Mouse (Mus musculus) left cerebral cortex, adult 2 months (tissue): ENCODE measurements at regions not wholly inside any gene's neighbourhood (a gene's known extent, or its start where the extent isn't known, plus 50 kb on each side); places are given as distances from the start of the nearest gene placed in this dataset.

ENCODE experiments used
- DNase-seq, 2 experiments: peaks; one replicate each; pipeline ENCODE4 v3.0.0; 2021 to 2022; ENCODE audit warnings: low spot score in 2 of 2, mixed read lengths in 1 of 2; ENCODE audit errors: extremely low spot score in 1 of 2
- H3K27ac ChIP-seq: fragments of 200-600 bp; 2 replicates; pipeline ENCODE4 v1.8.1; 2022
- H3K4me3 ChIP-seq: fragments of 200-600 bp; 2 replicates; pipeline ENCODE4 v1.8.1; 2022
- CTCF ChIP-seq: fragments of 200-600 bp; IDR thresholded peaks from 2 replicates; pipeline ENCODE4 v1.8.1; 2022; ENCODE audit warnings: antibody characterized with exemption, mild to moderate bottlenecking, moderate library complexity
- intact Hi-C: fragments of 180-260 bp; cut with DNase I; formaldehyde crosslinking; loops from one replicate; pipeline ENCODE4 v1.15.1; 2025

DNA sequence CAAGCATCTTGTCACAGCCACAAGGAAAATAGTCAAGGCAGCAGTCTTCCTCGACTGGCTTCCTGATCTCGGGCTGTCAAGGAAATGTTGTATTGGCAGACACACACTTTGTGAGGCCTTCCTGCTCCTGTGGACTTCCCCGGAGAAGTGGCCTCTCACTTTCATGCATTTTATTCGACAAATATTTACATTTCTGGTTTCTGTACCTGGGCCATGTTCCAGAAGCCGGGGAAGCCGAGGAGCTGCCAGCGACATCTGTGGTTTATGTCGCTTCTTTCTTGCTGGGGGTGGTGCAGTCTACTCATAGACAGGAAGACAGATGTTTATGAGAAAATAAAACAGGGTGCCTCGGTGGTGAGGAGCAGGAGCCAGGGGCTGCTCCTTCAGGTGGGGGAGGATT lies 372.5 kb upstream of the Kcnab2 start:
- no peak for TF ChIP-seq CTCF
- Histone ChIP-seq H3K27ac (no peak overlapping the region), H3K4me3 (no peak overlapping the region)
- no peak for DNase-seq
- intact Hi-C loops = no loop called here

DNA sequence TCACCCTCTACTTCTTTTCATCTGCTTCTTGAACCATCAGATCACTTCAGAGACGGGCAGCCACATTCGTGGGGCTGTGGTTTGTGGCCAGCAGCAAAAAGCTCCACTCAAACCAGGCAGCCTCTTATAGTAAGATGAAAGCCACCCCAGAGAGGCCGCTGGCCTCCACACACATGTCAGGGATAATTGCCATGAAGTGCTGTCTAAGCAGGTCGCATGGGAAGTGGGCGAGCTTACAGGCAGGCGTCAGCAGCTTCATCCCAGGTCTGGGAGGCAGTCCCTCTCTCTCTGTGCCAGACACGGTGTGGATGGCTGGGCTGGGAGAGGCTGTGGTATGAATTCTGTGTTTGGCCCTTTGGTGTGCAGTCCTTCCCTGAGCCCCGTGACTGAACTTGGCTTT lies 358.4 kb upstream of the Kcnab2 start:
- DNase-seq = no peak
- intact Hi-C loops = no loop called here
- no peak overlapping the region for H3K4me3 ChIP-seq
- H3K27ac ChIP-seq = no peak overlapping the region
- TF ChIP-seq CTCF = no peak

DNA sequence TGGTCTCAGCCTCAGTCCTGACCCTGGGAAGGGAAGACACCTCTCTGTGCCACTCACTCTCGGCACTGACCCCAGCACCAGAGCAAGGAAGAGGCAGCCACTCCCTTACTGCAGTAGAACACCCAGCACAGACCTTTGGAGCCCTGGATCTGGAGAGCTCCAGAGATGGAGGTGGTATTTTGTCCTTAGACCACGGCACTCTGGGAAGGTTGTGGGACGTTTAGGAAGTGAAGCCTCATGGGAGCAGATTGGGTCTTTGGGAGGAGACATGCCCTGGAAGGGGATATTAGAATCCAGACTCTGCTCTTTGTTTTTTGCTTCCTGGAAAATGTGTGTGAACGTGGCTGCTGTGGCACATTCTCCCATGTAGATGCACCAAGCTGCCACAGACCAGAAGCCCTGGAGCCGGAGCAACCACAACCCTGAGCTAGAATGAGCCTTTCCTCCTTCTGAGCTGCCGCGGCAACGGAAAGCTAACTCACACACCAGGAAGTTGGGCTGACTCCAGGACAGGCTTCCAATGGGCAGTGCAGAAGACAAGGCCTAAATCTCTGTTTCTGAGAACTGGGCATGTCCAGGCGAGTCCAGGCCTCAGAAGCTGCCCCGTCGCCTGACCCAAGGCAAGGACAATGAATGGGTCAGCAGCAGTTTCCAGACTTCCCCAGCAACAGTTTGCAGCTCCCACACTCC lies 356.9 kb upstream of the Kcnab2 start:
- intact Hi-C loops = no loop called here
- Histone ChIP-seq H3K27ac (no peak overlapping the region), H3K4me3 (no peak overlapping the region)
- no peak for TF ChIP-seq CTCF
- no peak for DNase-seq

DNA sequence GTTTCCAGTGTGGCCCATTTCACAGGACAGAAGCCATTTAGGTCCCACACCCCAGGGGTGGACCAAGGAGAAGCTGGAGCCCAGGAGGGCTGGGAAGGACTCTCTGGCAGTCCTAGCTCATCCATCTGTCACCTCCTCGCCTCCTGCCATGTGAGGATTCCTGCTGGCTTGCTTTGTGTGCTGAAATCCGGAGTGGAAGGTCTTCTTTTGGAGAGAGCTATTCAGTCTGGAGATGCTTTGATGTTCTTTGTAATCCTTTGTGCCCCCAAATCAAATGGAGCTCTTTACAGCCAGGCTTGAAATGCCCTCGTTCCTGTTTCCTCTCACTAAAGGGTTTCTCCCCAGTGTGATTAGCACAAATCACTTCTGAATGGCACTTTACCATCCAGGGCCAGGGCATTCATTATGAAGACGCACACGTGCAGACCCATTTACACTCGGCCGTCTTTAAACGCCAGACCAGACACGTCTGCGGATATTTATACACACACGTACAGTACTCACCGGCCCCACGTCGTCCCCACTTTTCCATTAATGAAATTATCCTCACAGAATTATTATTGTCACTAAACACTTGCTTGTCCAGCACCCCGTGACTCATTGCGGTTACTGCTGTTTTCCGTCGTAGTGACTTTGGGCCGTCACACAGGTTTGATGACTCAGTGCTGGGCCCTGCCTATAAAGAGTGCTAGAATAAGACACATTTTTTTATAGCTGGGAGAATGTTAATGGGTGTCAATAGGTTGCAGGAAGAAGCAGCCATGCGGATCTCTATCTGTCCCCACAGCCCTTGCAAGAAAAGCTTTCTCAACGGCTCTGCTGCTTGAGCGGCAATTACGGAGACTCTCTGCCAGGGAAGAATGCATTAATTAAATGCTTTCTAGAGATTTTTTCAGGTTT lies 356.0 kb upstream of the Kcnab2 start:
- Histone ChIP-seq H3K27ac (no peak overlapping the region), H3K4me3 (no peak overlapping the region)
- TF ChIP-seq CTCF = no peak
- intact Hi-C loops = no loop called here
- DNase-seq = no peak

DNA sequence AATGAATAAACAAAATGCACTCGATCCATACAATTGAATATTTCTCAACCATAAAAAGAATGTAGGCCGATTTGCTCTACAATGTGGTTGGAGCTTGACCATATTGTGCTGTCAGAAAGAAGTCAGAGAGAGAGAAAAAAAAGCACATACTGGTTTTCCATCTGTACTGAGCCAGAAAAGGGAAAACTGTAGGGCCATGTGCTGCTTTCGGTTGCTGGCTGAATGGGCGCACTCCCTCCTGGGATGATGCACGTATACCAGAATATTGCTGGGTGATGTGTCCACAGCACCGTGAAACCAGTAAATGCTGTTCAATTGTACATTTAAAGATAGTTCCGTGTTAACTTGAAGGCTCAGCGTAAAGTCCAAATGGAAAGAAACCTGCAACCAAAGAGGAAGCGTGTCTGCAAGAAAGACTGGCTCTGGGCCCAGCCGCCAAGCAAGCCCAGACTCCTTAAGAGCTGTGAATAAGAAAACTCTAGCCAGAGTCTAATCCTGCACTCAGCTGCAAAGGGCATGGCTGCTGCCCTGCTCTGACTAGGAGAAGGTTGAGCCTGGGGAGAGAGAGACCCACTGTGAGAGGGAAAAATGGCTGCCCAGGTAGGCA lies 355.2 kb upstream of the Kcnab2 start:
- no peak for TF ChIP-seq CTCF
- Histone ChIP-seq H3K4me3 (no peak overlapping the region), H3K27ac (no peak overlapping the region)
- intact Hi-C loops = no loop called here
- DNase-seq = peak in 1 of 2 experiments; percentile 36

DNA sequence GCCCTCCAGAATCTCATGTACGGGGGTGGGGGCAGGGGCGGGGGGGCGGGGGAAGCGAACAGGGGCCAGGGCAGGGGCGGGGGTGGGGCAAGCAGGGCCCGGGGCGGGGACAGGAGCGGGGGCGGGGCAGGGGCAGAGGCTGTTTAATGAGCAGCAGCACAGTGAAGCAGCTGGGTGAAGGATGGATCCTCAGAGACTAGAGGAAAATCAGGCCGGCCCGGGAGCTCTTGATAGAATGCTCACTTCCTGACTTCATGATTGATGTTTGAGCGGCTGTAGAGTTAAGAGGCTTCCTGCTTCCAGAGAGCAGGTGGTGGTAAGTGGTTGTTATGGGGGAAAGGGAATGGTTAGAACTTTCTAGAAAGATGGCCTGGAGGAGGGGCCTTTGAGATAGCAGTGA lies 347.5 kb upstream of the Kcnab2 start:
- H3K27ac ChIP-seq = no peak overlapping the region
- DNase-seq = no peak
- intact Hi-C loops = no loop called here
- H3K4me3 ChIP-seq = no peak overlapping the region
- no peak for TF ChIP-seq CTCF

DNA sequence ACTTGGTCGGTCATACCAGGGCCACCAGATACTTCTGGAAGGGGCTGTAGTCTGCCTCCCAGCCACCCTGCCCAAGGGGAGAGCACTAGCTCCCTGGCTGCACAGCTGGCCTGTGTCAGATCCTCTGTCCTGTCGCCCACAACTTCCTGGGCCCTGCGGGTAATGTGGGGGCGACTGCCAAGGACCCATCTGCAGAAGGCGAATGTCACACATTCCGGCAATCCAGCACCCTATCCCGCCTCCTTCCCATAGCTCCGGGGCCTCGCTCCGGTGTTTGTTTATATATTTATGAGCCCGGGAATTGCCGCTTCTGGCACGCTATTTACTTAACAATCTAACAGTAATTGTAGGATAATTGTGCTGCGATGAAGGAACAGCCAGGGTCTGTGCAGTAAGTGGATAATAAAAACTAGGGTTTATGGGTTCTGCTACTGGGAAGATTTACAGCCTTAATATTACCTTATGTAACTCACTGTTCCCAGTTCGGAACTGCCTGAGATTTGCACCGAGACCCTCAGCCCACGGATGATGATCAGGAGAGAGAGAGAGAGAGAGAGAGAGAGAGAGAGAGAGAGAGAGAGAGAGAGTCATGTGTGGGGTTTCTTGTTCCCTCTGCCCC lies 338.6 kb upstream of the Kcnab2 start:
- intact Hi-C loops = no loop called here
- DNase-seq = peak; percentile 47 to 65

DNA sequence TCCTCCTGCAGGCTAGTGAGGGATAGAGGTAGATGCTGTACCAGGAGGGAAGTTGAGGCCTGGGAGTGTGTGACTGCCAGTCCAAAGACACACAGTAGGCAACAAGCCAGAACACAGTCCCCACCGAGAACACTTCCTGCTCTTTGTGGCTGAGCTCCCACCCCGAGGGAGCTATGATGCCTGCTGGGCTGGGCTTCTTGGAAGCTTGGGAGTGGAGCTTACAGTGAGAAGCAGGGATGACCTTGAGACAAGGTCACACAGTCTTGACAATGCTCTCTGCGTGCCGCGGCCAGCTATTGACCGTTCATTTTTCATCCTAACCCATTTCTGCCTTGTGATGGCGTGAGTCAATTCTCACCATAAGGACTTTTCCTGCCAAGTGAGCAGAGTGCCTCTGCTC lies 328.9 kb upstream of the Kcnab2 start:
- no peak for DNase-seq
- no peak for TF ChIP-seq CTCF
- intact Hi-C loops = no loop called here
- H3K27ac ChIP-seq = no peak overlapping the region
- no peak overlapping the region for H3K4me3 ChIP-seq

More for the DNA sequence above, 338.6 kb upstream of the Kcnab2 start:
- Histone ChIP-seq H3K27ac (no peak overlapping the region; the same call in 1 of the 2 replicates), H3K4me3 (no peak overlapping the region)
- no peak for TF ChIP-seq CTCF

DNA sequence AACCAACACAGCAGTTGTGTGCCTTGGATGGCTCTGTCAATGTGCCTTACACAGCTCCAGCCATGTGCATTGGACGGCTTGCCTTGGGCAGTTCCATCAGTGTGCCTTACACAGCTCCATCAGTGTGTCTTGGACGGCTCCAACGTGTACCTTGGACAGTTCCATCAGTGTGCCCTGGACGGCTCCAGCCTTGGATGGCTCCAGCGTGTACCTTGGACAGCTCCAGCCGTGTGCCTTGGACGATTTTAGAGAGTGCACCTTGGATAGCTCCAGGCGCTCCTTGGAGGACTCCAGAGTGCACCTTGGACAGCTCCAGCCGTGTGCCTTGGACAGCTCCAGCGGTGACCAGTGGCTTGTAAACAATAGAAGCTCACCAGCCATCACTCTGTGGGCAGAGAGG lies 321.7 kb upstream of the Kcnab2 start:
- TF ChIP-seq CTCF = no peak
- intact Hi-C loops = no loop called here
- no peak for DNase-seq
- Histone ChIP-seq H3K27ac (no peak overlapping the region), H3K4me3 (no peak overlapping the region)

DNA sequence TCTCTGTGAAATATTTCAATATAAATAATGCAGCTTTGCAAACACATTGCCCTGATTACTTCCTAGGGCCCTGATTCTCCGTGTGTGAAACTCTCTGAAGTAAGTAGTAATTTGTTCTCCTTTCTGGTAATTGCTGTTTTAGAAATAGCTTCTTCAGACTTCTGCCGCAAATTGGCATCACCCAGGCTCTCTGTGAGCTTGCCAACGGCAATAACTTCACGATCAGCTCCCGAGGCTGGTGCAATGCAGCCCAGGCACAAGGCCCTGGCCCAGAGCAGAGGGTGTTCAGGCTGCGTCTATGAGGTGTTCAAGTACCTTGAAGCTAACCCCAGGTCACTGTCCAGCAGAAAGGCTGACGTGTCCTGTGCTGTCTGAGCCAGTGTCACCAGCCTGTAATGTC lies 310.8 kb upstream of the Kcnab2 start:
- no peak for TF ChIP-seq CTCF
- H3K4me3 ChIP-seq = no peak overlapping the region
- peak; percentile 14 to 28 for DNase-seq
- intact Hi-C loops = no loop called here
- H3K27ac ChIP-seq = no peak overlapping the region

DNA sequence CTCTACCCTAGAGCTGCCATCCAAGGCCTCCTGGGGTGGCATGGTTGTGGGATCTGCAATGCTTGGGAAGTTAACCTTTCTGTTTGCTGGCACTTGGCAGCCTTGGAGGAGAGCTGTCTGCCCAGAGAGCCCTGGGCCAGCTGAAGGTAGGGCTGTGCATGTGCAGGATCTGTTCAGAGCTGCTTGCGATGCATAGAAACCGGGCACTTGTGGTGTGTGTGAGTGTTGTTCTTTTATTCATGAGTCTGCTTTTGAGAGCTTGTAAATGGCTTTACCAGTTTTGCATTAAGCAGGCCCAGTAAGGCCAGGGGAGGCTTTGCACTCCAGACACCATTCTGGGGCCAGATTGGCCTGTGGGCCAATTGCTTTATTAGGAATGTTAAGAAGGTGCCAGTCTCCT lies 307.3 kb upstream of the Kcnab2 start:
- no peak for TF ChIP-seq CTCF
- no peak for DNase-seq
- Histone ChIP-seq H3K27ac (no peak overlapping the region), H3K4me3 (no peak overlapping the region)
- intact Hi-C loops = no loop called here

DNA sequence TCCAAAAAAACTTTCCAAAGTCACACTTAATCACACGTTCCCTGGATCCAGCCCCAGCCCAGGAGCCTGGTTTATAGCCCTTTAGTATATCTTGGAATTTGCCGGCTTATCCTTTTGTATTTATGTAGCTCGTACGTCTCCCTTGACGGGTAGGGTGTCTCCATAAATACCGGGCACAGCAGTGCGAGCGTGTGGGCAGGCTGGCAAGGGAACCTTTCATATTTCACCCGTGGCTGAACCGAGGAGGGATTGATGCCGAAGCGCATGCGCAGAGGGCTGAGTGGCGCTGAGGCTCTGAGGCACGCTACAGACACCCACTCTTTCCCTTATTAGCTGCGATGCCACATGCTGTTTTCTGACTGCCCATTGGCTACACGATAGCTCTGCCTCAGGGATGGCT lies 301.9 kb upstream of the Kcnab2 start:
- Histone ChIP-seq H3K27ac (no peak overlapping the region), H3K4me3 (no peak overlapping the region)
- peak; percentile 47 to 50 for DNase-seq
- intact Hi-C loops = no loop called here
- no peak for TF ChIP-seq CTCF
